Mouse (Mus musculus): ENCODE data around the gene Trmt1l.

Trmt1l gene

DNA sequence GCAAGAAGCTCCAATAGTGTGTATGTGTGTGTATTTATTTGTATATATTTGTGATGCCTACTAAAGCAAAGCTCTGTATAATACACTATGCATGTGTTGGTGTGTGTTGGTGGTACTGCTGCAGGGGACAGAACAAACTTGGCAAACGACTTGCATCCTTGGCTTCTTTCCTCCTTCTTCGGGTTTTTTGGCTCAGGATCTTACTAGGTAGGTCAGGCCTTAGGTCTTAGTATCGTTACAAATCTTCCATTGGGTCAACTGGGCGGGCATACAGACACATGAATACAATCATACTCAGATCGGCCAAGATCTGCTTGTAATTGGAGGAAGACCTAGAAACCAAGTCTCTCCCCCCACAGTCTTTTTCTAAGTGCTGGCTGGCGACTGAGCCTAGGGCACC is 66.4 kb downstream of the Trmt1l start:
- no peak for DNase-seq (ENCODE audit: low spot score in 2 of 2)

DNA sequence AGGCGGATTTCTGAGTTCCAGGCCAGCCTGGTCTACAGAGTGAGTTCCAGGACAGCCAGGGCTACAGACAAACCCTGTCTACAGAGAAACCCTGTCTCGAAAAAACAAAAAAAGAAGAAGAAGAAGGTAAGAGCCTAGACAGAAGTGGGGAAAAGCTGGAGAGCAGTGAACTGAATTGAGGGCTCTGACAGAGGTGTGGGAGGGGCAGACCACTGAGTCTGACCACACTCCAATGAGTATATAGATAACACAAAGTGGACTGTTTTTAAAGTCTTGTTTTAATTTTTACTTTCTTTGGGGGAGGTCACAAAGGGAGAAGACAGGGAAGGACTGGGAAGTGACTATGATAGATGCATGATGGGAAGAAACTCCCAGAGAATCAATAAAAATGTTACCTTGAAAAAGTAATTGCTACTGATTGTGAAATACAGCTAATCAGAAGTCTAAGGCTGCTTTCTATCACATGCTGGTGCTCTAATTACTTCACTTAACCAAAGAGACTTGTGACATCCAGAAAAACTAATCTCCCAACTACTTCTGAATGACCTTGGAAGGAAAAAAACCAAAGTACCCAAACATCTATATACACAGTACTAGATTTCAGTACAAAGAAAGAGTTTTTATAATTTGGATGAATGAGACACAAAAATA is 67.4 kb downstream of the Trmt1l start:
- DNase-seq (ENCODE audit: low spot score in 2 of 2), result no peak

DNA sequence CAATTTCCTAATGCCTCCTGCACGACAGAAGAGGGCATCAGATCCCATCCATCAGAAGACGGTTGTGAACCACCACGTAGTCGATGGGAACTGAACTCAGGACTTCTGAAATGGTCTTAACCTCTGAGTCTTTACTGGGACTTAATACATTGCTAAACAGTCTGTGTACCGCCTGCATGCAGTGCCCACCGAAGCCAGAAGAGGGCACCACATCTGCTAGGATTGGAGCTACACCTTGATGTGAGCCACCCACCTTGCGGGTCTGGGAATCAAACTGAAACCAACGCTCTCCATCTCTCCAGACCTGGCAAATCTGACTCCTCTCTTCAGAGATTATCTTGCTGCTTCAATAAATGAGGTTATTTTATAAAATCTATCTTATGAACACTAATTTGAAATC is 68.7 kb downstream of the Trmt1l start:
- no peak for DNase-seq (ENCODE audit: low spot score in 2 of 2)

DNA sequence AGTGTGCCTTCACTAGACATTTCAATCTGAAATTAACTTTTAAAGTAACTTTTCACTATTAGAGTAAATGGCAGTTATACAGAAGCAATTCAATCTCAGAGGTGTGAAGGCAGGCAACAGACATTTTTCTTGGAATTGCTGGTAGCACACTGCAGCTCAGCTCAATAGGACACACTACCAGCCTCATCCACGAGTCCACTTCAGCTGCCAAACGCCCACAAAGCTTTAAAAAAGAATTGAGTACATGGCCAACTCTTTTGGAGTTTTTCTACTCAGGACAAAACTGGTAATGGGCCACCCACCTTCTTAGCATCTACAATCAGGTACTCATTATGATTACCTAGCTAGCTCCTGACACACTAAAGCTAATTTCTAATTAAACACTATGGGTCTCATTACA is 69.6 kb downstream of the Trmt1l start:
- no peak for DNase-seq (ENCODE audit: low spot score in 2 of 2)

DNA sequence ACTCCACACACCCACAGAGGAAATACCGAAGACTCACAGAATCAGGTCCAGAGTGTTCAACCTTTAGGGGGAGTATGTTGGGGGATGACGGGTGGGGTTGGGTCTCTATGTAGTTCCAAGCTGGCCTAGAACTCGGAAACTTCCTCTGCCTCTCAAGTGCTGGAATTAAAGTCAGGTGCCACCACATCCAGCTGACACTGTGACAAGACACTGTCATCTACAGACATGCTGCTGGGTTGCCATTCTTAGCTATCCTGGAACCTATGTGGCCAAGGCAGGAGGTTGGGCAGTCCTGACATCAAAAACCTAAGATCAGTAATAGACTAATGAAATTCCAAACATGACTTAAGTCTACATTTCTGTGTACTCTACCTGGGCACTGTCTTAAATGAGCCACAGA is 70.0 kb downstream of the Trmt1l start:
- no peak for DNase-seq (ENCODE audit: low spot score in 2 of 2)

DNA sequence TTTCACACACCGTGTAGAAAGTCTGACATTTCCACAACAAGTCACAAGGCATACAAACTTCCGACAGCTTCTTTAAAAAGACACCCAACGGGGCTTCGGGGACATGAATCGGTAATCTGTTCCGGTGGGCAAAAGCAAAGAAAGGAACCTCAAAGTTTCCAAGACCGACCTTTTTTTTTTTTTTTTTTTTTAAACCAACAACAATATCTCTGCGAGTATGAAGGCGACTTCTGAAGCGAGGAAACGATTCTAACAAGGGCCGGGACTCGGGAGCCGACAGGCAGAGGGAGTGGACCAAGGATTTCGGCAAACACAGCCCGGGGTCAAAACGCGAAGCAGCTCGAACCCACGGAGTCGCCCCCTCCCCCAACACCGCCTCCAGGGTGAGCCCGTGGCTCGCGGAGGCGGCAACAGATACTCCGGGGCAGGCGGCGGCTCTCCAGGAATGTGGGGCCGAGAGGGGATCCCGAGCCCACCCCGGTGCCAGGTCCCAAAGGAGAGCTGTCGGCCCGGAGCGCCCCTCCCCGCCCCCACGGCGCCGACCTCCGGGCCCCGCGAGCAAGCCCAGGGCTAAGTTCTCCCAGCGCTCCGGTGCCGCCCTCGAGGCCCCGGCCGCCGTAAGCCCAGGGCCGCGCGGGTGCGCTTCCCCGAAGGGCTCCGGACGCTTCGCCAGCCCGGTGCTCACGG is 71.6 kb downstream of the Trmt1l start:
- peak; percentile 46 to 49 for DNase-seq (ENCODE audit: low spot score in 2 of 2)

DNA sequence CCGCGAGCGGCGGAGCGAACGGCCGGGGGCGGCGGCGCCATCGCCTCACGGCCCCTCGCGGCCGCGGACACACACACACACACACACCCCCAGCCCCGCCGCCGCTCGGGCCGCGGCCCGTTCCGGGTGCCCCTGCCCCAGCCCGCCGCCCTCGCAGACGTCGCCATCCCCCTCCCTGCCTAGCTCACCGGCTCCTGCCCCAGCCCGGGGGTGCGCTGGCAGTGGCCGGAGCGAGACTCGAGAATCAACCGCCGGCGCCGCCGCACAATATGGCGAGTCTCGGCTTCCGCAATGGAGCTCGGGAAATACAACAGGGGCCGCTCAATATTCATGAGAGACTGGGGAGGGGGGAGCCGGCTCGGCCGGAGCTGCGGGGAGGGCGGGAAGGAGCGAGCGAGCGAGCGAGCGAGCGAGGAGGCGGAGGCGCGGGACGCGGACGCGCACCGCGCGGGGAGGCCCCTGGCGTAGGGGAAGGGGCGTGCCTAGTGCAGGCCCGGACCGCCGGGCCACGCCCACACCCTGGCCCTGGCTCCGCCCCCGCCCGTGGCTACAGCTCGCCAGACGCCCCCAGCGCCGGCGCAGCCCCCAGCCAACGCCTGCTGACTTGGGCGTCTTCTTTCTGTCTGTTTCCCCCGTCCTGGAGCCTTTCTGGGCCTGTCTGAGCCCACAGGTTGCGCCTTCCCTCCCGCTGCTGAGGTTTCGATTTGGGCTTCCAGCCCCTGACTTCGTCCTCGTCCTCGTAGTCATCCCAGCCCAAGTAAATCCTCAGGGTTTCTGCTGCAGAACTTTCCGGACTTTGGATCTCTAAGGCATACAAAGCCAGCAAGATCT is 72.4 kb downstream of the Trmt1l start, which contains the start of gene Rnf2:
Rnf2 (minus strand) TSS at position 425 of the 831 bp plus-strand sequence.
- DNase-seq (ENCODE audit: low spot score in 2 of 2), result peak; percentile 89 to 91

Data from urinary bladder, postnatal 36 days (tissue).